Mouse (Mus musculus) neural tube, embryonic 14.5 days (tissue): ENCODE data around the gene Zfp991. TPM values are rescaled to one million over a fixed set of nuclear protein-coding genes. Genes with fewer than 3 reads are reported as not detected.
"Not testable (repeated sequence)": the region's sequence is repeated elsewhere in the genome, so short reads cannot be mapped to it uniquely, and the experiment has no call there.

Source experiments
- ATAC-seq: fragments of 200-750 bp; cut with Nextera tagmentation; 2 replicates; pipeline ENCODE4 v1.8.0; 2017; ENCODE audit warnings: low read depth, mild to moderate bottlenecking, moderate TSS enrichment, moderate library complexity
- H3K27ac ChIP-seq: fragments of 300-500 bp; sonication (generic); 2 replicates; pipeline ENCODE4 v1.5.1; 2014; ENCODE audit warnings: low read depth, mild to moderate bottlenecking, control low read depth, low read length, moderate library complexity, mixed read lengths
- H3K27me3 ChIP-seq: fragments of 300-500 bp; sonication (generic); 2 replicates; pipeline ENCODE4 v1.6.1; 2014; ENCODE audit warnings: low read length; ENCODE audit not compliant: control insufficient read depth, insufficient read depth
- H3K36me3 ChIP-seq: fragments of 300-500 bp; sonication (generic); 2 replicates; pipeline ENCODE4 v1.6.1; 2014; ENCODE audit warnings: low read length, mixed read lengths; ENCODE audit not compliant: control insufficient read depth, insufficient read depth
- H3K4me1 ChIP-seq: fragments of 300-500 bp; sonication (generic); 2 replicates; pipeline ENCODE4 v1.6.1; 2014; ENCODE audit warnings: low read length; ENCODE audit not compliant: control insufficient read depth, insufficient read depth
- H3K4me2 ChIP-seq: fragments of 300-500 bp; sonication (generic); 2 replicates; pipeline ENCODE4 v1.6.1; 2014; ENCODE audit warnings: mild to moderate bottlenecking, low read depth, low read length, control low read depth
- H3K4me3 ChIP-seq: fragments of 300-500 bp; sonication (generic); 2 replicates; pipeline ENCODE4 v1.5.1; 2014; ENCODE audit warnings: low read depth, low read length, control low read depth, mixed read lengths
- H3K9ac ChIP-seq: fragments of 300-500 bp; sonication (generic); replicated peaks from 2 replicates; pipeline ENCODE4 v1.6.1; 2014; ENCODE audit warnings: low read depth, mild to moderate bottlenecking, control low read depth, low read length, mixed read lengths
- H3K9me3 ChIP-seq: fragments of 300-500 bp; sonication (generic); 2 replicates; pipeline ENCODE4 v1.6.1; 2016; ENCODE audit warnings: low read length; ENCODE audit not compliant: control insufficient read depth
- WGBS: fragments of 180-500 bp; shearing (Covaris S2); extraction: QIAGEN DNeasy Blood & Tissue Kit; methylation state at CpG from one replicate; pipeline ENCODE4 v1.1.7; 2014; 5-methylcytosine and 5-hydroxymethylcytosine counted together
- polyA plus RNA-seq: library from polyadenylated mRNA; unstranded; fragments of >200 nt; fragmentation: Nextera tagmentation; extraction: Ambion mirVana; gene quantifications from 2 replicates; pipeline ENCODE4 v1.2.1, GENCODE M21; 2014

Gene Zfp991
- polyA plus RNA-seq, 1 experiment from 2014 or later, result 7.6 TPM

DNA sequence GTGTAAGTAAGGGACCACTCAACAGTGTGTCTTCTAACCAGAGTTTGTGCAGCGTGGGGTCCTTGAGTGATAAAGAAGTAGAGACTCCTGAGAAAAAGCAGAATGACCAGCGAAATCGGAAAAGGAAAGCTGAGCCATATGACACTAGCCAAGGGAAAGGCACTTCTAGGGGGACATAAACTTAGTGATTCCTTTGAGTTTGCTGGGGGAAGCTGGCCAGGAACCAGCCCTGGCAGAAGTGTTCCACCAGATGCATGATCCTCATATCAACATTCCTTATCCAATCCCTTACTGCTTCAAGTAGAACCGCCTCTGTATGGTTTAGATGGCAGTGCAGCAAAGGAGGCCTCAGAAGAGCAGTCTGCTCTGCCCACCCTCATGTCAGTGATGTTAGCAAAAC lies 6.5 kb upstream of the Zfp991 start:
- ATAC-seq, H3K36me3 ChIP-seq, H3K27ac ChIP-seq, H3K27me3 ChIP-seq, H3K4me1 ChIP-seq: not testable (repeated sequence)
- Histone ChIP-seq H3K4me2 (peak overlapping the region; percentile 54), H3K9ac (peak overlapping the region; percentile 60; the same call in 1 of the 2 replicates), H3K9me3 (peaks cover 13% of the 10 kb centered on the region; the same call in 1 of the 2 replicates), H3K4me3 (peak overlapping the region; percentile 42)
- 20% methylated on average over 4 of the region's 4 CpGs for whole genome bisulfite sequencing

DNA sequence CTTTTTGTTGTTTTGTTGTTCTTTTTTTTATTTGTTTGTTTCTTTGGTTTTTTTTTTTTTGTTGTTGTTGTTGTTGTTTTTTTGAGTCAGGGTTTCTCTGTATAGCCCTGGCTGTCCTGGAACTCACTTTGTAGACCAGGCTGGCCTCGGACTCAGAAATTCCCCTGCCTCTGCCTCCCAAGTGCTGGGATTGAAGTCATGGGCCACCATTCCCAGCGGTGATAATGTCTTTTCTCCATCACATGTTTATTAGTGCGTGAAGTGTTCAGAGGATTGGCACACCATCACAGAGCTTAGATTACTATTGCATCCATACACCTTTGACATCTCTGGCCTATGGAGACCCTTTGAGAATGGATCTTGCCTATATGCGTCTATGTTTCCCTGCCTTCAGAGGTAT lies 6.0 kb upstream of the Zfp991 start:
- H3K4me3 ChIP-seq, H3K4me2 ChIP-seq, H3K4me1 ChIP-seq, H3K36me3 ChIP-seq, H3K27me3 ChIP-seq, H3K9ac ChIP-seq, ATAC-seq, H3K27ac ChIP-seq: not testable (repeated sequence)
- 87% methylated on average over 4 of the region's 4 CpGs for WGBS
- peaks cover 13% of the 10 kb centered on the region; the same call in 1 of the 2 replicates for H3K9me3 ChIP-seq

DNA sequence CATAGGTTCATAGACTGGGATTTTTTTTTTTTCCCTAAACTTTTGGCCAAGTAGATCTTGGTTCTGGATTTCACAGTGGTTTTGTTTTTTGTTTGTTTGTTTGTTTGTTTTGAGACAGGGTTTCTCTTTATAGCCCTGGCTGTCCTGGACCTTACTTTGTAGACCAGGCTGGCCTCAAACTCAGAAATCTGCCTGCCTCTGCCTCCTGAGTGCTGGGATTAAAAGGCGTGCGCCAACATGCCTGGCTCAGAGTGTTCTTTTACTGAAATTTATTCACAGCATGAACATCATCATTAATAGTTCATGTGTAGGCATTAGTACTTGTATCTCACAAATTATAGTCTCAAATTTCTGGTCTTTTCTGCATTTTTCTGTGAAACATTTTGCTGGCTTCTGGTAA lies 5.4 kb upstream of the Zfp991 start:
- 73% methylated on average over 2 of the region's 2 CpGs for WGBS
- H3K27ac ChIP-seq, H3K4me1 ChIP-seq, H3K36me3 ChIP-seq, ATAC-seq, H3K4me2 ChIP-seq, H3K27me3 ChIP-seq, H3K4me3 ChIP-seq, H3K9ac ChIP-seq: not testable (repeated sequence)
- peaks cover 13% of the 10 kb centered on the region; the same call in 1 of the 2 replicates for H3K9me3 ChIP-seq

DNA sequence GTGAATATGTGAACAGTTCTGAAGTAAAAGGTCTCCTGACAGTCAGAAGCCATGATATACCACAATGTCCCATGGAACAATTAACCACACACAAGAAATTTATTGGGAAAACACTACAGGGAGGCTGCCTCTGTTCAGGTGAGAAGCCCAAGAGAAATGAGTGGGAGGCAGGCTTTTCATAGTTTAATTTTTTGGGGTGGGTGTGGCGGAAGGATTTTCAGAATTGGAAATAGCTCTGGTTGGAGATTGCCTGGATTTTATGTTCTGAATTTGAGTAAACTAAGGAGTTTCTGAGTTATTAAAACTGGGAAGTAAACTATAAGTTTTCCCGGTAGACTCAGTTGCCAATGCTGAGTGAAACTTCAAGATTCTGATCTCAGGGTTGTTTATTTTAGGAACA lies 4.7 kb upstream of the Zfp991 start:
- WGBS, result 85% methylated on average over 2 of the region's 2 CpGs
- H3K9ac ChIP-seq, H3K36me3 ChIP-seq, H3K27me3 ChIP-seq, H3K4me1 ChIP-seq, H3K27ac ChIP-seq, ATAC-seq, H3K4me3 ChIP-seq, H3K4me2 ChIP-seq: not testable (repeated sequence)
- H3K9me3 ChIP-seq, result peaks cover 13% of the 10 kb centered on the region; the same call in 1 of the 2 replicates

DNA sequence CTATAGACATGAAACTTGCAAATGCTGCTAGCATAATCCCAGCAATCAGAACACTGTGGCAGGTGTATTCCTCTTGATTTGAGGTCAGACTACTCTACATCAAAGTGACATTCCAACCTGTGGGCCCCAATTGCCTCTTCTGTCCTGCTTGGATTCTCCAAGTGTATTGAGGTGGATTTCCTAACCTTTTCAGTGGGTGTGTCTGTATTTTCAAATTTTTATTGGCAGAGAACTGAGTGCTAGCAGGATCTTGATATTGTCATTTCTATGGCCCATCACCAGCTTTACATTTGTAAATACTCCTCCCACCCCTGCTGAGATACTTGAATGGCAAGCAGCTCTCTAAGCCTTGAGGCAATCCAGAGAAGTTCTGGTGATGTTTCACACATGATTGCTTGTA lies 3.7 kb upstream of the Zfp991 start:
- H3K4me3 ChIP-seq, H3K4me1 ChIP-seq, ATAC-seq, H3K27ac ChIP-seq, H3K27me3 ChIP-seq, H3K4me2 ChIP-seq, H3K36me3 ChIP-seq, H3K9ac ChIP-seq: not testable (repeated sequence)
- peaks cover 13% of the 10 kb centered on the region; the same call in 1 of the 2 replicates for H3K9me3 ChIP-seq

DNA sequence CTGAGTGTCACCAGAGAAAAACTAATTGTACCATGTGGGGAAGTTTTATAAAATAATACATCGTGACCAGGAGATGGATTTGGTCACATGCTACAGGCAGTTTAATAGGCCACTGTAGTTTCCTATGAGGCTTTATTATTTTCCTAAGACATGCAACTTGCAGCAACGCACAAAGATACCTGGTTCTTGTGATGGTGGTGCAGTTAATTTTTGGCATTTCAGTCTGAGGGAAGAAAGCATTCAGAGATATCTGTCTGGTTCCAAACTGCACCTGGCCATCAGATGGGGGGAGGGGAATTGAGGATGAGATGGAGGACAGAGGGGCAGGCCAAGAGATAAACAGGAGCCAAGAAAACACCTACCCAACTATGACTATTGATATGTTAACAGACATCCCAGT lies 1.8 kb downstream of the Zfp991 start:
- H3K9ac ChIP-seq, H3K27ac ChIP-seq, H3K36me3 ChIP-seq, H3K4me2 ChIP-seq, H3K9me3 ChIP-seq, ATAC-seq, H3K4me3 ChIP-seq, H3K4me1 ChIP-seq, H3K27me3 ChIP-seq: not testable (repeated sequence)
- 50% methylated on average over 2 of the region's 2 CpGs for WGBS

DNA sequence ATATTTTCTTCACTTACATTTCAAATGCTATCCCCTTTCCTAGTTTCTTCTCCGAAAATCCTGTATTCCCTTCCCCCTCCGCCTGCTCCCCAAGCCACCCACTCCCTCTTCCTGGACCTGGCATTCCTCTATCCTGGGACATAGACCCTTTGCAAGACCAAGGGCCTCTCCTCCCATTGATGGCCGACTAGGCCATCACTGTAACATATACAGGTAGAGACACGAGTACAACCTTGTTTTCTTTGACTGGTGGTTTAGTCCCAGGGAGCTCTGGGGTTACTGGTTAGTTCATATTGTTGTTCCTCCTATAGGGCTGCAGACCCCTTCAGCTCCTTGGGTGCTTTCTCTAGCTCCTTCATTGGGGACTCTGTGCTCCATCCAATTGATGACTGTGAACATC lies 9.9 kb downstream of the Zfp991 start:
- not testable (repeated sequence) for H3K9me3 ChIP-seq, ATAC-seq

DNA sequence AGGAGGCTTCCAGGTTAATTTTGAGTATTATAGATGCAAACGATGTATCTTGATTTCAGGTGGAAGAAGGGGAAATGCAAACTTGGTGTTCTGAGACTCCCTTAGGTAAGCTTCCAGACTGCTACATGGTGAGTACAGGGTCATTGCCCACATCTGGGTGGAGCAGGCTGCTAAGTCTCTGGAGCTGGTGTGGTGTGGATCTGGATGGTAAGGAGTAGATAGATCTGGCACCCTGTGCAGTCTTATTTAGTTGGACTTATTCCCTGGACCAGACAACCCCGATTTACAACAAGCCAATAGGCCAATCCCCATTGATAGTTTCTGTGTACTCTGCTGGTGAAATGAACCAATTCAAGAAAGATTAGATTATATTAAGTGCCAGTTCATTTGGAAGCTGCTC lies 33.4 kb downstream of the Zfp991 start:
- WGBS, result 95% methylated on average over 2 of the region's 2 CpGs

More for the DNA sequence above, 9.9 kb downstream of the Zfp991 start:
- 73% methylated on average over 4 of the region's 4 CpGs for WGBS
- not testable (repeated sequence) for H3K27ac ChIP-seq, H3K4me3 ChIP-seq, H3K4me1 ChIP-seq, H3K9ac ChIP-seq, H3K36me3 ChIP-seq, H3K4me2 ChIP-seq, H3K27me3 ChIP-seq

DNA sequence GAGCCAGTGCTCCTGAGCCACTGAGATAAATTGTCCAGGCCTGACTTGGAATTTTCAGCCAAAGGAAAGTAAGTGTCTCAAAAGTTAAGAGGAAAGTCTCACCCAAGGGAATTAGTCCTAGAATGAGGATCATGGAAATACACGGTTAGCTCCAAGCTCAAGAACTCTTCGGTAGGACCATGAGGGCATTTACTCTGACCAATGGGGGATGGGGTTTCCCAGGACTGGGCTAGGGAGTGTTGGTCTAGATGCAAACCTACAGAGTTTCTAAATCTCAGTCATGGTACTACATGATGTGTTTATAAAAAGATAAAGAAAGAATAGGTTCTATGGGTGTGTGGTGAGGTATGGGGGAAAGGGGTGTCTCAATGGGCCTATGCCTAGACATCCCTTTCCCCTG lies 38.7 kb downstream of the Zfp991 start:
- not testable (repeated sequence) for ATAC-seq, H3K9me3 ChIP-seq, H3K27me3 ChIP-seq, H3K36me3 ChIP-seq, H3K27ac ChIP-seq, H3K9ac ChIP-seq, H3K4me1 ChIP-seq, H3K4me2 ChIP-seq, H3K4me3 ChIP-seq
- 100% methylated on average over 2 of the region's 2 CpGs for WGBS

More for the DNA sequence above, 33.4 kb downstream of the Zfp991 start:
- H3K27me3 ChIP-seq, H3K4me2 ChIP-seq, H3K9me3 ChIP-seq, H3K9ac ChIP-seq, ATAC-seq, H3K4me3 ChIP-seq, H3K4me1 ChIP-seq, H3K36me3 ChIP-seq, H3K27ac ChIP-seq: not testable (repeated sequence)

DNA sequence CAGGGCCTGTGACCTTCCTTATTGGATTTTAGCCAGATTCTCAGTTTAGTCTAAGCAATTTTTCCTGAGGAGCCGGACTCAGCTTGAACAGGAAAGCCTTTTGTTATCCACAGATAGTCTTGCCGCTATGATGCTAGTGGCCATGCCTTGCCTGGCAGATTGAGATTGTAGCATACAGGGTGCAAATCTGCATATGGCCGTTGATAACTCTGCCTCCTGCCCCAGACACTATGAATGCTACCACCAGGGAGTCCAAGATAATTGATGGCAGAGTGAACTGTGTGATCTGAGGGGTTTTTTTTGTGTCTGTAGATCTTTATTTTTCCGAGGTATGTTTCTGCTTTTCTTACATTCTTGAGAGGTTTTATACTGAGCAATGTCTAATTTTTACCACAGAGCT lies 39.7 kb downstream of the Zfp991 start:
- no CpG with 5 or more reads among the region's 4 CpGs for WGBS
- not testable (repeated sequence) for ATAC-seq, H3K9ac ChIP-seq, H3K36me3 ChIP-seq, H3K4me1 ChIP-seq, H3K4me3 ChIP-seq, H3K4me2 ChIP-seq, H3K27me3 ChIP-seq, H3K27ac ChIP-seq, H3K9me3 ChIP-seq
